Comparison of ENCODE assay signal across 8 mouse cellular contexts in the genomic region with DNA sequence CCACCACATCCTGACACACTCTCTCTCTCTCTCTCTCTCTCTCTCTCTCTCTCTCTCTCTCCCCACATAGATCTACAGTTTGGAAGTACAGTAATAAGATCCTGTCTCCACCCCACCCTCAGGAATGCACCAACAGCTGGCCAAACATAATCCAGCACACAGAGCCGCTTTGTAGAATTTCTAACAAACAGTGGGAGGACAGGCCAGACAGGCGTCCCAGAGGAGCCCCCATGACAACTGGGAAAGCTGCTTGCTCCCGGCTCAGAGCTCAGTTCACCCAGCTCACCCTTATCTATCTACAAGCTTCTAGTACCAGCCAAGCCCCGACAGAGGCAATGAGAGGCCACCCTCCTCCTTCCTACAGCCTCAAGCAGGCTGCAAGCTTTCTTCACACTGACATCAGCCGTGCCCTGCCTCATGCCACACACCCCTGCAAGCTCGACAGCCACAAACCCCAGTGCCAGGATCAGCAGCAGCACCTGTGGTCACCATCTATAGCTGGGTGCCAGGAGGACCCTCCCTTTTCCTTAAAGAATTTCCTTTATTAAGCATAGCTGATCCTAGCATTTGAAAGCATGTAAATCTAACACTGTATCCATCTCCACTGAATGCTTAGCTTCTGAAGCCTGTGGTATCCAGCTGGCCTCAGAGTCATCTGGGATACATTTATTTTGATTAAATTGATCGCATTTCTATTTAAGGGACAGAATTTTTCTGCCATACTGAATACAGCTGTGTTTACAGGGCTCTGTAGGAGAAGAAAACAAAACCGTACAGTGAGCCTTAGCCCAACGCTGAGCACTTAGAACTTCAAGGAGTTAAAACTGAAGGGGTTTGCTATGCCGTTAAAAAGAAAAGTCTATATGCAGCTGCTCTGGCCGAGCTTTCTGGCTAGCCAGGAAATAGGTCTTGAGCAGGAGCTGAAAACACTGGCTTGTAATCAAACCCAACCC.
DNase-seq lines count a peak whose midpoint lies in the region; ATAC-seq and TF ChIP-seq lines count a peak whose summit lies in the region.

No protein-coding gene starts in this region.

- peak; percentile 38 for ATAC-seq in hindbrain, embryonic 13.5 days (ENCODE audit: low FRiP score)
- ATAC-seq in lung, postnatal 0 days, result peak; percentile 79
- ATAC-seq in neutrophil, adult 5-6 weeks (ENCODE audit: extremely low read depth, insufficient number of reproducible peaks, low FRiP score, poor library complexity, severe bottlenecking), result 0 out of 2 replicates have a peak, but pooled peaks have one; percentile 5

- no peak for TF ChIP-seq EP300 in lung, postnatal 0 days (IDR thresholded peaks at IDR 0.05)

- H3K4me3 ChIP-seq in hindbrain, embryonic 13.5 days, result peak overlapping the region; percentile 36
- H3K4me3 ChIP-seq in lung, postnatal 0 days (ENCODE audit: low read depth, low read length), result peak overlapping the region; percentile 34; the same call in 1 of the 2 replicates

- H3K27ac ChIP-seq in hindbrain, embryonic 13.5 days, result peak overlapping the region; percentile 97
- H3K27ac ChIP-seq in lung, postnatal 0 days (ENCODE audit: low read length), result peak overlapping the region; percentile 54

- no peaks in the 10 kb centered on the region for H3K9me3 ChIP-seq in hindbrain, embryonic 13.5 days
- no peaks in the 10 kb centered on the region for H3K9me3 ChIP-seq in lung, postnatal 0 days (ENCODE audit: low read length)

- no peaks in the 10 kb centered on the region for H3K27me3 ChIP-seq in hindbrain, embryonic 13.5 days
- no peaks in the 10 kb centered on the region for H3K27me3 ChIP-seq in lung, postnatal 0 days (replicated peaks; ENCODE audit: insufficient read depth, low read length)

- H3K4me1 ChIP-seq in hindbrain, embryonic 13.5 days (replicated peaks), result peaks cover 61% of the 10 kb centered on the region
- H3K4me1 ChIP-seq in lung, postnatal 0 days (ENCODE audit: insufficient read depth, low read depth, low read length), result peaks cover 16% of the 10 kb centered on the region; the same call in 1 of the 2 replicates

- no peaks in the 10 kb centered on the region for H3K36me3 ChIP-seq in hindbrain, embryonic 13.5 days
- H3K36me3 ChIP-seq in lung, postnatal 0 days (ENCODE audit: insufficient read depth, low read length), result no peaks in the 10 kb centered on the region

- peak overlapping the region; percentile 79 for H3K9ac ChIP-seq in hindbrain, embryonic 13.5 days
- no peak overlapping the region for H3K9ac ChIP-seq in lung, postnatal 0 days (replicated peaks; ENCODE audit: low read depth)

- no peak for TF ChIP-seq CTCF in lung, postnatal 0 days (IDR thresholded peaks at IDR 0.05)

- peak; percentile 82 for DNase-seq in NIH3T3 (ENCODE audit: low read depth)
- peak; percentile 19 to 38 for DNase-seq in cerebellum, postnatal 36 days
- peak; percentile 58 to 65 for DNase-seq in frontal cortex, postnatal 36 days (ENCODE audit: low spot score in 2 of 2)
- peak; percentile 16 to 26 for DNase-seq in layer of hippocampus, postnatal 25 days (ENCODE audit: extremely low spot score in 1 of 2, low spot score in 1 of 2)
- DNase-seq in lung, postnatal 0 days (ENCODE audit: low spot score), result peak; percentile 77
- peak; percentile 79 for DNase-seq in thymus, postnatal 4 days

- WGBS in hindbrain, embryonic 13.5 days, result 12% methylated on average over 11 of the region's 11 CpGs
- 5% methylated on average over 11 of the region's 11 CpGs for whole genome bisulfite sequencing in lung, postnatal 0 days

- H3K4me2 ChIP-seq in hindbrain, embryonic 13.5 days, result peak overlapping the region; percentile 62
- peak overlapping the region; percentile 45 for H3K4me2 ChIP-seq in lung, postnatal 0 days (replicated peaks; ENCODE audit: low read depth, low read length)

Comparison
In these comparisons a context has a peak if more than half of its experiments do, and no peak if none do; other contexts are left out.
1. Peak in every context shown above with its lines: DNase-seq, ATAC-seq, H3K4me3 ChIP-seq and H3K27ac ChIP-seq.
2. DNase-seq: peak in every context shown above with its lines; median percentile 82 in NIH3T3; 79 in thymus, postnatal 4 days; 77 in lung, postnatal 0 days; 62 in frontal cortex, postnatal 36 days; 28 in cerebellum, postnatal 36 days; 21 in layer of hippocampus, postnatal 25 days.
3. ATAC-seq: peak in every context shown above with its lines; median percentile 79 in lung, postnatal 0 days; 38 in hindbrain, embryonic 13.5 days; 5 in neutrophil, adult 5-6 weeks.